Mouse (Mus musculus) liver, embryonic 14.5 days (tissue): ENCODE measurements around the gene Zmym3.

Source experiments
- CTCF ChIP-seq: IDR thresholded peaks from 2 replicates; pipeline ENCODE4 v1.5.1; 2016; ENCODE audit warnings: antibody characterized with exemption, low read depth, control low read depth
- EP300 ChIP-seq: IDR thresholded peaks from 2 replicates; pipeline ENCODE4 v1.6.1; 2016; ENCODE audit warnings: antibody characterized with exemption, low read depth

DNA sequence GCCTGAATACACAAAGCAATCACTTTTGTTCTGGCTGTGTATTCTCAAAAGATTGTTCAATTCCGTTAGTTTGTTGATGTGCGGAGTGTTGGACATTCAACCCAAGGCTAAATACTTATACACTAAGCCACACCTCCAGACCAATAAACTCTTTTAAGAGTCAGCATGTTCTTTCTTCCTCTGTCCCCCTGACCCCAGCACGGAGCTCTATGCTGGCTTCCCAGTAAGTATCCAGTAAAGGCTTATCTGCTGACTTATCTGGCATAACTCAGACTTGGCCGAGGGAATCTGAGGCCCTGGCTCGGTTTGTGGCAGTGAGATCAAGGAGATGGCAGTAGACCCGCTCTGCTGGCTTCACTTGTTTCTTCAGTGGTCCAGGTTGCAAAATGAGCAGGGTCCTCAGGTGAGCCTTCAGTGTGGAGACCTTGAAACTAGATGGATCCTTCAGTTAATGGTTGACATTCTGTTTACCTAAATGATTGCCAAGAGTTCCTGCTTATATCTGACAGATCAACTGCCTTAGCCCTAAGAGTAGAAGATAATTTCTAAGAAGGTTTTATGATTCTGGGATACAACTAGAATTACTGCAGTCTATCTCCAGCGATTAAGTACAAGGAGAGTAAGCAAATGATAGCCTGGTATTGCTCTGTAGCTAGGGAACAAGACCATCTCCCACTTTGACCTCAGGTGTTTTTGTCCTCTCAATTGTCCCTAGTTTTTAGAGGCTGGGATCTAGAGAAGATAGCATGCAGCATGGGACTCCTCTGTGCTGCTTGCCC lies 44.3 kb downstream of the Zmym3 start, which contains the start of gene Gjb1:
- TF ChIP-seq CTCF, result no peak
- no peak for TF ChIP-seq EP300
